Mouse (Mus musculus): Measurements from ENCODE around the gene Gpc6.
A peak's percentile ranks its signal among the peaks of the same experiment; 100 is the strongest.

Gene Gpc6

GRCm38 (mm10) chr14:117956051-117956450, 1030.9 kb downstream of the Gpc6 start:
- ATAC-seq (ENCODE audit: insufficient number of reproducible peaks, low FRiP score, low TSS enrichment) = no peak

DNA sequence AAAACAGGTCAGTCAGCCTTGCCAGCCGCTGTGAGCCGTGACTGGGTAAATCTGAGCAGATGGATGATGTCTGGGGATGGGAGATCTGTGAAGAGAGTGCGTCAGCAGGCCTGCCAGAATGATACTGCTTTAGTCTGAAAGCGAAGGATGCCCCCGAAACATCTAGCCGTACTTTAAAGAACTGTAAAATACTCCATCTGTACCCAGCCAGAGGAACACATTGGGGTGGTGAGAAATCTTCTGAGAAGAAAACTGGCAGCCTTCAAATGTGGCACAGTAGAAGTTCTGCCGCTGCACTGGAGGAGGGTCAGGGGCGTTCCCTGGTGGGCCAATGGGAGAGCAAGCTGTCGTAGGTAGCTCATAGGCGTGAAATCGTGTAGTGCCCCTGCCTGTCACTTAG, 1033.3 kb downstream of the Gpc6 start:
- ATAC-seq (ENCODE audit: insufficient number of reproducible peaks, low FRiP score, low TSS enrichment) = no peak

DNA sequence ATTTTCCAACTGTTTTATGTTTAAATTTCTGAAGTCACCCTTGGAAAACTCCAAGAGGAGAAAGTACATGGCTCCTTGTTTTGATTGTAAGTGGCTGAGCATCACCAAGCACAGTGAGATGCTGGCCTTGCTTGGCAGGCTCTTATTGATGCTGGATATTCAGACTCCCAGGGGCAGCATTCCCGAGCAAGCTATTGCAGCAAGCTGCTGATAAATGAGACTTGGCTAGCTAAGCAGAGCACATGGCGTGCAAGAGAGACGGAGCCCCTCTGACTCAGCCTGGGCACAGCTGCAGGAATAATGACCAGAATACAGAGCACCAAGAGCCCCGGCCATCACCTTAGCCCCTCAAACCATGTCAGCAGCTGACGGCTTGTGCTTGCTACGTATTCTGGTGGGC, 1036.2 kb downstream of the Gpc6 start:
- ATAC-seq (ENCODE audit: insufficient number of reproducible peaks, low FRiP score, low TSS enrichment) = no peak

DNA sequence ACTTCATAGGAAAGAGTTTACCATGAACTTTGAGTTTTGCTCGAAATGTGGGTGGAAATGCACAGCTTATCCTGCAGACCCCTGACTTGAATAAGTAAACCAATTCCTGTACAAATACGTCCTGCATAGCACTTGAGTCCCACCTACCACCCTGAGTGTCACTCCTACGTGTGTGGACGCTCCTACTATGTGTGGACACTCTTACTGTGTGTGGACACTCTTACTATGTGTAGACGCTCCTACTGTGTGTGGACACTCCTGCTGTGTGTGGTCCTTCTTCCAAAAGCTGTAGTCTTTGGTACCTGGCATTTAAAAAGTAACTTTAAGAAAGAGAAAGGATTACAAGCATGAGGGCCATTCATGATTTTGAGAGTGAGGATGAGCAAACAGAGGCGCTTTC, 1036.7 kb downstream of the Gpc6 start:
- ATAC-seq (ENCODE audit: insufficient number of reproducible peaks, low FRiP score, low TSS enrichment) = no peak

DNA sequence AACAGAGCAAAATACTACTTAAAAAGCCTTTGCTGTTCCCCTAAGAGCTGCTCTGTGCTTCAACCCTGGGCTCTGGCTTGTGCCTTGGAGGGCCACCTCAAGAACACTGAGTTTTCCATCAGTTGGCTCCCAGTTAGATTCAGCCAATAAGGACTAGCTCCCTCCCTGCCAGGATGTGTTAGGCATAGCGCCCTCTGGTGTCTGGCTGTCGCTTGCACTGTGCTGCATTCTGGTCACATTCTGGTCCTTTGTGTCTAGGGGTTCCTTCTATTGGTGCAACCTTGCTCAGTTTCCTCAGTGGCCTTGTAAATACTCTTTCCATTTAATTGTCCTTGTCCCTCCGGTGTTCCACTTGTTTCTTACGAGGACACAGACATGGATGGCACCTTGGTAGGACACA, 1037.3 kb downstream of the Gpc6 start:
- ATAC-seq (ENCODE audit: insufficient number of reproducible peaks, low FRiP score, low TSS enrichment) = no peak

DNA sequence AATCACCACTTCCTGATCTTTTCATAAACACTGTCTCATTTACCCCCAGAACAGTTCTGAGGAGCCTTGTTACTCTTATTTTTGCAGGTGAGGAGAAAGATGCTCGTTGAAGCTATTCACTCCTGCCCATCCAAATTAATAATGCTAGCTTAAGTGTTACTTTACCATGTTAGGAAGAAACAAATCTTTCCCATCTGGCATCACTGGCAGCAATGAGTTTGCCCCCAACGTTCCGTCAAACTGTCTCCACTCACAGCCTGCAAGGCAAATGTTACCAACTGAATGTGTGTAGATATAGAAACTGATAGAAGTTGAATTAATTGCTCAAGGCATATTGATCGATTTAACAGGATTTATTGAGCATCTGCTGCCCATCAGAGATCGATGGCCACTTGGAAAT, 1047.5 kb downstream of the Gpc6 start:
- no peak for ATAC-seq (ENCODE audit: insufficient number of reproducible peaks, low FRiP score, low TSS enrichment)

- no peak for ATAC-seq (ENCODE audit: insufficient number of reproducible peaks, low FRiP score, low TSS enrichment)
Measured at GRCm38 (mm10) chr14:117981532-117981931, 1056.4 kb downstream of the Gpc6 start.

DNA sequence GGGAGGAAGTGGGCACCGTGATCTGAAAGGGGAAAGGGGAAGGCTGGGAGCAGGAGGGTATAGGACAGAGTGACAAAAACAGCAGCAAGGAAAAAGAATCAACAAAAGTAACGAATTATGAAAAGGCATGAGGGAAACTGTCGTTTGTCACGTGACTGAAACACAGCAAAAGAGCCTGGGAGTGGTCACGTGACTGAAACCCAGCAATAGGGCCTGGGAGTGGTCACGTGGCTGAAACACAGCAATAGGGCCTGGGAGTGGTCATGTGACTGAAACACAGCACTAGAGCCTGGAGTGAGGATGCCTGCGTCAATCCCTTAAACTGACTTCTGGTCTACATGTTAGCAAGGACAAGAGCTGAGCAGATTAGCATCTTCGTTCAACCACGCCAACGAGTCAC, 1063.3 kb downstream of the Gpc6 start:
- no peak for ATAC-seq (ENCODE audit: insufficient number of reproducible peaks, low FRiP score, low TSS enrichment)

- ATAC-seq (ENCODE audit: insufficient number of reproducible peaks, low FRiP score, low TSS enrichment) = no peak
Measured at GRCm38 (mm10) chr14:117990203-117990602, 1065.1 kb downstream of the Gpc6 start.

DNA sequence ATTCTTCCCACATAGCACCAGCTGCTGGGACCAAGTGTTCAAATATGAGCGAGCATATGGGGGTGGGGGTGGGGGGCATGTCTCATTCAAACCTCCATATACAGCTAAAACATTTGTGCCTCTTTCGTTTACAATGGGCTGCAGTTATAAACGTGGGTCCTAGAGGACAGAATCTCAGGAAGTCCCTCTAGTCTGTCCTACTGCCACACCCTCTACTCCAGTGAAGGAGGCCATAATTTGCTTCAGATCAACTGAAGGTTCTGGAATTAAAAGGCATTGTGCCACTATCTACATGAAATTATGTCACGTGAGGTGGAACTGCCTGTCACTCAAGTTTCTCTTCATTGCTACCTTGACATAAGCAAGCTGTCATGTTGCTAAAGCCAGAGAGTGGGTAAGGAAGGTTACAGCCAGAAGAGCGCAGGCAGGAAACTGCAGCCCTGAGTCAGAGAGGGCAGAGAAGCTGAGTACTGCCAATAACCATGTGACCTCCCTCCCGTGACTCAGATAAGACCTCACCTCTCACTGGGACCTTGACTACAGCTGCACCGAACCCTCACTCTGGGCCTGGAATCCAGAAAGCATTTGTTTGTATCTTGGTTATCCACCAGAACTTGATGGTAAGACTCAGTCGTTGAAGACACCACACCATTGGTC, 1067.6 kb downstream of the Gpc6 start:
- no peak for ATAC-seq (ENCODE audit: insufficient number of reproducible peaks, low FRiP score, low TSS enrichment)

DNA sequence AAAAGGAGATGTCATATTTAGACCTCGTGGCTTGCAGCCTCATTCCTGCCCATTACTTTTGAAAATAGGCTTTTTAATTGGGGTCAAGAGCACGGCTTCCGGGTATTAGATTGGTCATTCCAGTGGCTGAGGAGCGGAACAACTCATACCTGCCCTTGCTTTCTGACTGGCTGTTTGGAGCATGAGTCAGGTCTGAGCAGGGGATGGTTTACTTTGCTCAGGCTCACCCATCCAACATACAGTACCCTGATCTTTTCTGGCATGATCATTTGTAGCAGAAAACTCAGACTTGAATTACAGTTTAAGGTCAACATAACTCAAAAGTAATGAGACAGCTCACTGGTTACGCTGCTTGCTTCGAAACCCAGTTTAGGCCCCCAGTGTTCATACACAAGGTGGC, 1068.7 kb downstream of the Gpc6 start:
- no peak for ATAC-seq (ENCODE audit: insufficient number of reproducible peaks, low FRiP score, low TSS enrichment)

DNA sequence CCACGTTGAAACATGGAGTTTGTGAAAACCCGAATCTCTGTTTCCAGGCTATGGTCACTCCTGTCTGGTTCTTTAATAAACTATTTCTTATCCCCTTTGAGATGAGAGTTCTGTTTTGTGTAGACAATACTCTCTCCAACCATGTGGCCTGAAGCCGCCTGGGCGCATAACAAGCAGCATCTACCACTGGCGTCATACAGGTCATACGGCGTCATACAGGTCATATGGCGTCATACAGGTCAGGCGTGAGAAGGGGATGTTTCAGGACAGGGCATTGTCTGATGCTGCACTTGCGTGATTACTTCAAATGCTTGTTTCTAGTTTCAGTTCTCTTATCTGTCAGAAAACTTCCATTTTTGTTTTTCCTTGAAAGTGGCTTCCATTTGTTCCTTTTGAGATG, 1079.3 kb downstream of the Gpc6 start:
- ATAC-seq (ENCODE audit: insufficient number of reproducible peaks, low FRiP score, low TSS enrichment) = no peak

DNA sequence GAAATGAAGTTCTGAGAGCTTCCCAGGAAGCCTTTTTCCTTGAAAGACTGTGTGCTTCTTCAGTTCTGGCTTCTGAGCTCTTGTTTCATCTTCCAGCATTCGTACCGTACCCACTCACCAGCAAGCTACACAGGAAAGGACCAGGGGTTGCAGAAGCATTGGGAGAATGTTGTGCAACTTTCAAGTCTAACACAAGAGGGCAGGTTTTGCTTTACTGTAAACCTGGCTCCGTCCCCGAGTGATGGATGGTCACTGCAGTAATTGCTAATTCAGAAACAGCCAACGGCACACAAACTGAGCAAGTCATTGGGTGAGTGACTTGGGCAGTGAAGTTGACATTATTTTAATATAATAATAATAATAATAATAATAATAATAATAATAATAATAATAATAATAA, 1080.6 kb downstream of the Gpc6 start:
- peak; percentile 39; the same call in 1 of the 2 replicates for ATAC-seq (ENCODE audit: insufficient number of reproducible peaks, low FRiP score, low TSS enrichment)

DNA sequence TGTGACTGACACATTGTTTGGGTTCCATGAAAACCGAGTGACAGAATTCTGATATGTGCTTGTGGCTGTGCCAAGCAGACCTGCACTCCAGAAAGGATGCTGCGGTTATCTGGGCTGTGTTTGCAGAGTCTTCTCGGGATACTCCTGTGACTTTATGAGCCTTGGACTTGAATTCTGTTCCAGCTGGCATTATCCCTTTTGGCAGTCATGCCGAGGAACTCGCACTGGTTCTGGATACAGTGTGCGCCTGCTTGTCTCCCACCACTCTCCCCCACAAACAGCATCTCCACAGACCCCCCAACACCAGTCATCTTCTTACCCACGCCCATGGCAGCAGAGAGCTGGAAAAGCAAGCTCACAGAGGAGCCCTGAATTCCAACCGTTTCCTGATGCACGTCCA, 1084.4 kb downstream of the Gpc6 start:
- ATAC-seq (ENCODE audit: insufficient number of reproducible peaks, low FRiP score, low TSS enrichment) = no peak

DNA sequence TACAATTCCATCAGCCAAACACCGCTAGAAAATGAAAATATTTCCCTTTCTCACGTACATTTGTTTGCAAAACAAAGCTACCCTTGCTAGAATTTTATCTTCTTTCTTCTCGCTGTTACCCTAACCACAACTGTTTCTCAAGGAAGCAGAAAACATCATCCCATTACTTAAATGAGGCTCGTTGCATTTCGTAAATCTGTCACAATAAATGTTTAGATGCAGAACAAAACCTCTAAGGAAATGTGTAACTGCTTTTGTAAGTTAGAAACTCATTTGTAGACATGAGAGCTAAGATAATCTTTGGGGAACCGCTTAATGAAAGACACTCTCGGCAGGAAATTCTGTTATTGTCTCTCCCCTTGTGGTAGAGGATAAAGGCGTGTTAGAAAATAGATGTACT, 1088.1 kb downstream of the Gpc6 start:
- no peak for ATAC-seq (ENCODE audit: insufficient number of reproducible peaks, low FRiP score, low TSS enrichment)

- ATAC-seq (ENCODE audit: insufficient number of reproducible peaks, low FRiP score, low TSS enrichment) = no peak
Measured at GRCm38 (mm10) chr14:118019314-118019713, 1094.2 kb downstream of the Gpc6 start.

DNA sequence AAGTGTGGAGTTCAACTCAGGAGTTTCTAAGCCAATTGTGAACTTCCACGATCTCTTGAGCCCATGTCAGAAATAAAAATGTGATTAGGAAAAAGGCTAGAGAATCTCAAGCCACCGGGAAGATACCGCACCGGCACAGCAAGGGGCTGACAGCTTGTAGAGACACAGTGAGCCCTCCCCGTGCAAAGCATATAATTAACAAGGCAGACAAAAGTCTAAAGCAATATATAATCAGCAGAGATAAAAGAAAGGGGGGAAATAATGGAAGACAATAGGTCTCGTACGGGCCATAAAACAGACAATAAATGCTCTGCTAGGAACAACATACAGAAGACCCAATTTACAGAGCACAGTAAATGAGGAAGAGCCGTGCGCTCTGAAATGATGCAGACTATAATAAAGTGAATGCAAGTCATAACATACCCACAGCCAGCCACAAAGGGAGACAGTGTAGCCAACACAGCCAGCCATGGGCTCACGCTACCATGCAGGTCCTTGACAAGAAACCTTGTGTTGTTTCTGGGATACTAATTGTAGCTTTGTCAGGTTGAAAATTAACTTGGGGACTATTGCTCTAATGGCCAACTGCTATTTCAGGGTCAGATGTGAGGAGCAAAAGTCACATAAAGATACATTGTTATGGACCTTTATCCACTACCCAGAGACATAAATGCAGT, 1096.9 kb downstream of the Gpc6 start:
- no peak for ATAC-seq (ENCODE audit: insufficient number of reproducible peaks, low FRiP score, low TSS enrichment)

All from cerebellum, adult (tissue).